Mouse (Mus musculus) G1E (cell line): ENCODE data around the gene Fam213a.

Source experiments
- CTCF ChIP-seq: IDR thresholded peaks from 2 replicates; pipeline ENCODE4 v1.5.1; 2012; ENCODE audit warnings: low read depth, low read length, inconsistent platforms, mixed read lengths
- GATA1 ChIP-seq: IDR thresholded peaks from 2 replicates; pipeline ENCODE4 v1.6.1; 2012; ENCODE audit warnings: borderline replicate concordance, low read length, inconsistent platforms, mixed read lengths

- no peak for TF ChIP-seq CTCF
- no peak for TF ChIP-seq GATA1
Measured at GRCm38 (mm10) chr14:40949730-40950614, 63.6 kb downstream of the Fam213a start.
